Mouse (Mus musculus) granulocyte monocyte progenitor cell, adult 5-6 weeks (primary cell): ENCODE results near the gene Mpp3. TPM values are rescaled to one million over a fixed set of nuclear protein-coding genes. Genes with fewer than 3 reads are reported as not detected.

Source experiments
- ATAC-seq: replicated peaks from 2 replicates; pipeline ENCODE4 v1.8.0; 2016; ENCODE audit warnings: mild to moderate bottlenecking, moderate TSS enrichment, inconsistent platforms; ENCODE audit not compliant: poor library complexity, severe bottlenecking
- total RNA-seq, 2 experiments: library from RNA; stranded (forward) in 1 of 2; stranded (reverse) in 1 of 2; fragments of 200-712, 200-1000 nt in 1 of 2; fragments of >200 nt in 1 of 2; fragmentation: Nextera tagmentation in 1 of 2; gene quantifications; 2 replicates each; pipeline ENCODE4 v1.2.3; 2014 to 2017

The Mpp3 gene
- total RNA-seq, 2 experiments from 2014 or later: not detected

DNA sequence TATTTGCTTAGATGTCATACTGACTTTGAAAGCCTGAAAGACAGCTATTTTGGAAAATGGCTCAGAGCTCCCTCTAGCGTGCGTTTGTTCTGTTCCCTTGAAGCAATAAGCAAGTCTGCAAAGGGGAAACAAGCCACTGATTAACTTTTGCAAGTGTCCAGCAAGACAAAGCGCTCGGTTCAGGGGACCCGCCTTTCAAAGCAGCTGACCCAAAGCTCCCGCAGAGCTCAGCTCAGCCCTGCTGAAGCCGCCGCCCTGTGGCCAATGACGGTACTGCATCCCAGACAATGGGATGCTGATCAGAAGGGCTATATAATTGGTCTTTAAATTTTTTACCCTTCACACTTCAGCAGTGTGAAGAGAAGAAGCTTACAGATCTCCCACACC is 11.9 kb upstream of the Mpp3 start:
- ATAC-seq: peak; percentile 78

DNA sequence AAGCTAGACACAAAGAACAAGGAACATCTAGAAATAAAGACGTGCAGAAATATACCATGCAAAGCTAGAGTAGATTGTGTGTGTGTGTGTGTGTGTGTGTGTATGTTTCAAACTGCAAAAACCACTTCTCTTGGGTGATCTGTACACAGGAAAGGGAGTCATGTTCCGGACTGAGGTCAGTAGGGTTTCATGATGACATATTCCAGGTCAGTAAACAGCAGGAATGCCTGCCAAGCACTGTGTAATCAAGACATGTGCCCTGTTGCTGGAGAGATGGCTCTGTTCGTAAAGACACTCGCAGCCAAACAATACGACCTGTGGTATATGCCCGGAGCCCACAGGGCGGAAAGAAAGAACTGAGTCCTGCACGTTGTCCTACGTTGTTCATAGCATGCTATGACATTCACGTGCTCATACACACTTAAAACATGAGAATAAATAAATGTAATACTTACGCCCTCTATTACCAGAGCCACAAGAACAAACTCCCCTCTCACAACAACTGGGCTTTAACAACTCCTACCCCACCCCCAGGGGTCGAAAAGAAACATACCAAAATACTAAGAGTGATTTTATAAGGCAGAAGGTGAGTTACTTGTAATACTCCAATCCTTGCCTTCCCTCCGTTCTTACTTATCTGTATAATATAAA is 11.4 kb upstream of the Mpp3 start:
- no peak for ATAC-seq

DNA sequence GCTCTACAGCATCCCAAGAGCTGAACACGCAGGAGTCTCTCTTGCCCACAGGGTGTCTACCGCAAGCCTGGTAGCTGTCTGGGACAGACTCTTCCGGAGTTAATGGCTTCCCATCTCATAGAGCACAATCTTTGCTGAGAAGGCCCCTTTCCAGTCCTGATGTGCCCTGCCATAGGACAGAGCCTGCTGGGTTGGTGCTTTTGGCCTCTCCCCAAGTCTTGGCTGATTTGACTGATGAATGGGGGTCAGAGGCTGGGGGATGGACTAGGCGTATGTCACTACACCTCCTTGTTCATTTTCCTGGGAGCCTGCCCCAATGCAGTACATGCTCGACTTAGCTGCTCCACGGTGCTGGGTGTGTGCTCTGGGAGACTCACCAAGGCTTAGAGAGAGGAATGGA is 9.5 kb upstream of the Mpp3 start:
- ATAC-seq: no peak

DNA sequence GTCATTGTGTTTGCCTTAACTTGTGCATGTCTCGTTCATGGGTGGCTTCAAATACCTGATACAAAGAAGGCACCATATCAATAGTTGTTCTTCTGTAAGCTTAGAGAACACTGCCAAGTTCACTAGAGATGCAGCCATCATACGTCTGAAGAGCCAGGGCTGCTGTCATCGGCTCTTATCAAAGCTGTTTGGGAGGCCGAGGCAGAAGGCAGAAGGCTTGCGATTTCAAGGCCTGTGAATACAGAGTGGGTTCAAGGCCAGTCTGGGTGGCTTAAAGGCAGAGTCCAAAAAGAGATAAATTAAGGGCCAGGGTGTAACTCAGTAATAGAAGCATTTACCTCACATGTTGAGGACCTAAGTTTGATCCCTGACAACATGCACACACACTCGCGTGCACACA is 8.1 kb upstream of the Mpp3 start:
- ATAC-seq: no peak

DNA sequence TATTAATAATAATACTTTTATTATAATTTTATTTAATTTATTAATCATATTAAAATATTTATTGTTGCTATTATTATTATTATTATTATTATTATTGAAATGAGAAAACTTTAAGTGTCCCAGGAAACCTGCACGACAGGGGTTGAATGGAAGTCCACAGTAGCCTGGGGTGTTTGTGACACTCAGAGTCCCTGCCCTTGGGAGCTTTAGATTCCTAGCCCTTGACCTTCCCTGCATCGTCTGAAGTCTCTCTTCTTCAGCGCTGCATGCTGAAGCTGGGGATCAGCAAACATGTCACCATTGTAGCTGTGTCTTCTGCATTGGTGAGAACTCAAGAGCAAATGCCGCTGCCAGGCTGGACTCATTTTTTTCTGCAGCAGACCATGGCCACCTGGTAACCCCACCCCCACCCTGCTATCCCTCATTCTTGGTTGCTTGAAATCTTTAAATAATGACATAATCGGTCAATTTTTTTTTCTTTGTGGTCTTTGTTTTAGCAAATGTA is 7.2 kb upstream of the Mpp3 start:
- ATAC-seq: no peak

DNA sequence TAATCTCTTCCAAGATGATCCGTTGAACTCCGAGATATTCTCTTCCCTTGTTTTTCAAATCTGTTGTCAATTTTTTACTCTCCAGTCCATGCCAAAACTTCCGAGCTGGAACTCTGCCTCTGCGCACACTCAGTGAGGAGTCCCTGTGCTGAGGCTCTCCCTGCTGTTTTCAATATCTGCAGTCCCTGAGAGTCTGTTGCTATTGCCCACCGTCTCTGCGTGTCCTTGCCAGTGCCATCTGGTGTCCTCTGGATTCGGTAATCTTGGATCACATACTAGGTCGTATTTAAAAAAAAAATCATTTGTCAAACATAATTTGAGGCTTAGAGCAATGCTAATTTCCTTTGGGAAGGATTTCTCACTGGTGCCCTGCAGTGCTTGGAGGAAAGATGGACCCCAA is 6.6 kb upstream of the Mpp3 start:
- ATAC-seq: no peak

DNA sequence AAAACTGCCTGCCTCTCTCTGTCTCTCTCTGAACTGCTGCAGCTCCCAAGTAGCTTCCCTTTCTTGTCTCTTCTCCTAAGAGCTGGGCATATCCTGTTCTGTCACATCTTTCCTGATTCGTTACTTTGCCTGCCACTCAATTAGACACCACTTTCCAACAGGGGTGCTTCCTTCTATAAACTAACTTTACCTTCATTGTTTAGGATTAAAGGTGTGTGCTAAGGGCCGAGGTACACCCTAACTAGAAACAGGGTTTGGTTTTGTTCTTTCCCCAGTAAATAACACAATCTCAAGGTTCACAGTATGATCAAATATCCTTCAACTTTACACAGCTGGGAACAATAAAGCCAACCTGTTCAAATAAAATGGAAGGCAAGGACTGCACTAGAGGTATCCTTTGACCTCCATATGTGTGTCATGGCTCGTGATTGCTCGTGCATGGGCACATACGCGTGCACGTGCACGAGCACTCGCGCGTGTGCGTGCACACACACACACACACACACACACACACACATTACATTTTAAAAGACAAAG is 4.9 kb upstream of the Mpp3 start:
- ATAC-seq: no peak

DNA sequence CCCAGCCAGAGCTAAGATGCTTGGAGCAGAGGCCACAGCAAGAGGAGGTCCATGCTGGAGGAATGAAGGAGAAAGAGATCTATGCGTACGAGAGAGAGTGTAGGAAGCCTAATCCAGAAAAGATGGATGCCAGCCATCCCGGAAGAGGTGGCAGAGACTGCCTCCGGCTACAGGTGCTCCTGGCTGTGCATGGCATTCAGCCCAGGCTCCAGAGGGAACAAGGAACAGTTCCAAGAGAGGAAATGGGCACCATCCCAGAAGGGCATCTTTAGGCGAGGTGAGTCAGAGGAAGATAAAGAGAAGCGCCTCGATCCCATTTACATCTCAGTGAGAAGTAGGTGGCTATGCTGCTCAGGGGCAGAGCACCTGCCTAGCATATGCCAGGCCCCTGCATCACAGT is 2.9 kb upstream of the Mpp3 start:
- ATAC-seq: no peak

DNA sequence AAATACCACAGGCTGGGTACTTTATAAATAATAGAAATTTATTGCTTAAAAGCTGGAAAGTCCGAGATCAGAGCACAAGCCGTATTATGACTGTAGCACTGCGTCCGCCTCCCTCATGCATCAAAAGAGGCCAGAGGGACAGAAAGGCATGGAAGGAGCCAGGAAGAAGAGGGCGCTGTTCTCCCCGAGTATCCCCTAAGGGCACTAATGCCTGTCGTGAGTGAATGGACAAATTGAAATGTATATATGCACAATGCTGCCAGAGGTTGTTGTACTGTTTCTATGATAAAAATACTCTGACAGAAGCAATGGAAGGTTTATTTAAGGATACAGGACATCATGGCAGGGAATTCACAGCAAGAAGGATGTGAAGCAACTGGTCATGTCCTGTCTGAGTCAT is 1.7 kb upstream of the Mpp3 start:
- ATAC-seq: no peak

DNA sequence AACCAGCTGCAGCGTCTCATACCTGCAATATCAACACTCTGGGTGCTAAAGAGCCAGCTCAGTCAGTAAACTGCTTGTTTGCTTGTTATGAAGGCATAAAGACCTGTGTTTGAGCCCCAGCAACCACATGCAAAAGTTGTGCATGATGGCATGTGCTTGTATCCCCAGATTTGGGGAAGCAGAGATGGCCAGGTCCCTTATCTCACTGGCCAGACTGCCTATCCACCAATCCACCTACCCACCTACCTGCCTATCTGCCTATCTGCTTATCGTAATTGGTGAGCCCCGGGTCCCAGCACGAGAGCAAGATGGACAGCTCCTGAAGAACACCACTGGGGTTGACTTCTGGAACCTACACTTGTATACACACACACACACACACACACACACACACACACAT is 1.0 kb upstream of the Mpp3 start:
- ATAC-seq: no peak

DNA sequence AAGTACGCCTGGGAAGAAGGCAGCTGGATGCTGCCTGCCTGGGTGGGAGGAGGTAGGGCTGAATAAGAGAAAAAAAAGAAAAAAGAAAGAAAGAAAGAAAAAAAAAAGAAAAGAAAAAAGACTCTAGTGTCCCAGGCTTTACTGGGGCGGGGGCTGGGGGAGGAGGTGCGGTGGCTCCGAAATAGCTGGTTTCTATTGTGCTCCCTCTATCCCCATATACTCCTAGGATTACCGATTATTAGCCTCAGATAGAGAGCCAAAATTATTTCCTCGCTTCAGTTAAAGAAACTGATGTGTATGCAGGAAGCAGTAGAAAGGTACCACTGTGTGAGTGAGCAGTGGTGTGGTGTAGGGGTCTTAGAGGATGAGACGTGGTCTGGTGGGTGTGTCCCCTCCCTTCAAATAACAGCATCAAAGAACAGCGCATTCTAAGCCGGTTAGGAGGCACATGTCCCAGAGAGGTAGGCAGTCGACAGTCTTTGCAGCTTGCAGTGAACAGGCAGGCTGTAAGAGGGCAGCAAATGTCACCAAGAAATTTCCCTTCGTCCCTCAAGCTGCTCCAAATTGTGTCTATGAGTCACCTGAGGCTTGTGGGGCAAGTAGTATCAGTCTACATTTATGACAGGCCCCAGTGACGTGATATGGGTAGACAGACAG is 772 bp downstream of the Mpp3 start:
- no peak for ATAC-seq

DNA sequence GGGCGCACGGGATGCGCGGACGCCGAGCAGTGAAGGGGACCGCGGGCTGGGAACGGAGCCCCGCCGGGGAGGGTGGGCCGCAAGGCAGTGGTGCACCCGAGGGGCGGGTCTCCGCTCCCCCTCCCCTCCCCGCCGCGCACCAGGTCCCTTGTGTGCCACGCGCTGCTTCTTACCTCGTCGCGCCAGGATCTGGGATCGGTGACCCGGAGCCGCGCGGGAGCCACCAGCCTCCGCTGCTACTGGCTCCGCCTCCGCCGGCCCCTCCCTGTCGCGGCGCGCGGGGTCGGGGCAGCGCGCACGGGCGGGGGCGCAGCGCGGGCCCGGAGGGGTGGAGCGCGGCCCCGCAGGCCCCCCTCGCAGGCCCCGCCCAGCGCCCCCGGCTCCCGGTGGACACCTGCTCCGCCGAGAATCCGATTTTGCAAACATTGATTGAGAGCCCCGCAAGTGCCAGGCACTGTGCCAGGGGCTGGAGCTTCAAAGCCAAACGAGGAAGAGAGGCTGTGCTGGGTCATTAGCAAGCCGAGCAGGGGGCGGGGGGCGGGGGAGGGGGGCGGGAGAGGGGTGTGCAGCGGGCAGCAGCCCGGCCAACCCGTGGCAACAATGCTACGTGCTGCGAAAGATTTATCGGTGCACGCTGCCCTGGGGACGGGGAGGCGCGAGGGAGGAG is 1.4 kb downstream of the Mpp3 start:
- ATAC-seq: peak; percentile 52

DNA sequence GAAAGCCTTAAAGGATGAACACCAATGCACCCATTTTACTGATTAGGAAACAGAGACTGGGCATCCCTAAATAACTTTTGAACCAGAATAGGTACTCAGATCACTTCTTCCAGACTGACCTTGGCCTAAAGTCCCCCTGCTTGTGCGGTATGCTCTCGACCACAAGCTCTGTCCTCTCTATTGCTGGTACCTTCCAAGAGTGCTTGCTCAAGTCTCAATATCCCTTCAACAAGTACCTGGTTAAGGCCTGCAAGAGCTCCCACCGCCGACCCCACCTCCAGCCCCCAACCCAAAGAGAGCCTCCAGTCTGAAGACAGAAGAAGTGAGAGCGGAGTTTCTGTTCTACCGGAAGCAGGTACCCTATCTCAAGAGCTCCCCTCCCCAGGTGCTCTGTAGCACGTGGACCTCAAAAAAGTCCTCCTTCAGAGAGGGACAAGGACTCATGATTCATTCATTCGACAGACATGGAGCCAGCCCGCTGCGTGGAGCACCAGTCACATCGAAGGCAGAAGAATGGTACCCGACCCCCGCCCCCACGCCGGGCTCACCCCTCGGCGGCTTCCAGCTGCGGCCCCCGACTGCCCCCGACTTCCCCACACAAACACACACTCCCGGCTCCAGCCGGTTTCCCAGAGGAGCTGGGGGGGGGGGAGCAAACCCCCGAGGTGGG is 2.1 kb downstream of the Mpp3 start:
- ATAC-seq: no peak

DNA sequence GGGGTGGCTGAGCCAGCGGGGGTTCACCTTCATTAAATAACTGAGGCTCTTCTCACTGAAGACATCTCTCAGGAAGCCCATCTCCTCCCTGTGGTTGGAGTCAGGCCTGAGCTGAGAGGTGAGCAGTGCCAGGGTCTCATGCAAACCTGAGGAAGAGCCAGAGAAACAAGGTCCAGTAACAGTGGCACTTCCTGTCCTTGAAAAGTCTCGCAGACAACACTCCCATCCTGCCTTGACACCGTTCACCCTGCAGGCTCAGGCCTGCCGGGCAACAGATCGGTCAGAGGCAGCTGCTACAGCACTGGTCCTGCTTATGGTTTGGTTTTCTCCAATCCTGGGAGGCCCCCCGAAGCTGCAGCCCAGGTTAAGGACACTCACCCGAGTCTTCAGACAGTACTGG is 2.9 kb downstream of the Mpp3 start:
- no peak for ATAC-seq

DNA sequence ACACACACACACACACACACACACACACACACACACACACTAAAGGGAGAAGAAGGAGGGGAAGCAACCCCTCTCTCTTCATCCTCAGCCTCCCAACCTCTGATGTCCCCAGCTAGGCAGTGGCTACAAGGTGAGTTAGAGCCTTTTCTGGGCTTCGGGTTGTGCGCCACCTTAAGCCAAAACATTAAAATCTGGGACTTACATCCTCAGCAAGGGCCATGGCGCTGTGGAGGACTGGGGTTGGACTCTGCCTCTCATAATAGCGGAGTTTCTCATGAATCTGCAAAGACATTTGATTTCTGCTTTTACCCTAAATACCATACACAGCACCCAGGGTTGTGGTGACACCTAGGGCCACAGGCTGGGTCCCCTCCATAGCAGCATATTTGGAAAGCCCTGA is 3.4 kb downstream of the Mpp3 start:
- ATAC-seq: no peak

DNA sequence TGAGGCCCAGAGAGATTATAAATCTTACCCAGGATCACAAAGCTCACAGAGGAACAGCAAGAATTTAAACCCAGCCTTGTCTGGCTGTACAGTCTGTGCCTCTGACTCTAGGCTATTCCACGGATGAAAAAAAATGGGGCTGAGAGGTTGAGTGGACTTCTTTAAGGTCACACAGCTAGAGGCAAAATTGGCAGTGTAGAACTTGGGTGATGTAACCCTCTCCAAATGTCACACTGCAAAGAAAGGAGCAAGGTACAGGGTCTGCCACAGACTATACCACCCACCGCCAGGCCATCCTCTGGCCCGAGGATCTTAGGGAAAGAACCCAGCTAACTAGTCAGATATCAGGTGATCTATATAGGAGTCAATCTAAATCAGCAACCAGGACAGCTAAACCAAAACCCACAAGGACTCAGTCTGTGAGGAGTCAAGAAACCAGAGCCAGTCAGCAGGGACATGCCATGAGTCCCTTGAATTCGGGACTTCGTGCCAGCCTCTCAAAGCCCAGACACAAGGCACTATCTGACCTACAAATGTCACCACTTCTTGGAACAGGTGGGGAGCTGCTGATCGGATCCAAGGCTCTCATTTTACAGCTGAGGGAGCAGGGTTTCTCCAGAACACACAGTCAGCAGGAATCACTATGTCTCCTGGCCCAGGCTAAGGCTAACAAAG is 4.0 kb downstream of the Mpp3 start:
- ATAC-seq: no peak

DNA sequence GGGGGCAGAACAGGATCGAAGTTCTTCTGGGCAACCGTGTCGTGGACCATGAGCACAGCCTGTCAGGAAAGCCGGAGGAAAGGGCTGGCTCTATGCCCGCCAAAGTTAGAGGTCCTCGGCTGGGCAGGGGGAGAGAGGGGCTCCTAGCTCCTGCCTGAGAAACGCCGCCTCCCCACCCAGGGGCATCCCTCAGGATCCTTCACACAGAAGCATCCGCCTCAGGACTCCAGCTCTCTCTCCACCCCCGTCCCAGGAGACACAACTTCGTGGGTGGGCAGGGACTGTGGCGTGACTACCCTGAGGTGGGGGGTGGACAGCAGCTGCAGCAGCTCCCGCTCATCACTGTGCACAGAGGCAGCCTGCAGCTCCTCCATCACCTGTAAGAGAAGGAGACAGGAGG is 4.9 kb downstream of the Mpp3 start:
- no peak for ATAC-seq

DNA sequence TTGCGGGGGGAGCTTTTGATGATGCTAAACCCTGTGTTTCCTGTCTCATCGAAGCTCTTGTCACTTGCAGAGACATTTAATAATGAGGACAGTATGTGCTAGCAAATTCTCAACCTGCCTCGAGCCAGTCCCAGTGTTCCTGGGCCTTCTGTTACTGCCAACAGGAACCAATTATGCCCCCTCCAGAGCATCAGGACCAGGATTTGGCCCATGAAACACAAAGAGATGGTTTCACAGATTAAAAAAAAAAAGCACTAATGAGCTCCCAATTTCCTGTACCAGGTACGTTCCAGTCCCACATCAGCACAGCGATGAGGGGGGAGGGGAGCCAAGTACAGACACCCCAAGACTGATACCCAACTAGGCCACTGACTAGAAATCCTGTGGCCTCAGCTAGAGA is 7.1 kb downstream of the Mpp3 start:
- ATAC-seq: no peak

DNA sequence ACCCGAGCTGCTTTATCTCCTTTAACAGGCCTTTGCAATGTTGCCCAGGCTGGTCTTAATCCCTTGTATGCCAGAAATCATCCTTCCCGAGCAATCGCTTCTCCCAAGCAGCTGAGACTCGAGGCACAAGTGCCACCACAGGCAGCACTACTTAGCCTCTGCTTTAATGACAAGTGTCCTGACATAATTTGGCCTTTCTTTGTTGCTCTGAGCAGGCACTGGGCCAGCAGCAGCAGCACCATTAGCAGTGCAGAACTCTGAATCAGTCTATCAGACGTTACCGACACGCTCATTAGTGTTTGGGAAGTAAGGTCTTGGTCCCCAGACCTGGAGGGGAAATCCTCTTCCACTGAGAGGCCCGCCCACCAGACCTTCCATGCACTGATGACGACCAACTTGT is 8.5 kb downstream of the Mpp3 start:
- no peak for ATAC-seq

DNA sequence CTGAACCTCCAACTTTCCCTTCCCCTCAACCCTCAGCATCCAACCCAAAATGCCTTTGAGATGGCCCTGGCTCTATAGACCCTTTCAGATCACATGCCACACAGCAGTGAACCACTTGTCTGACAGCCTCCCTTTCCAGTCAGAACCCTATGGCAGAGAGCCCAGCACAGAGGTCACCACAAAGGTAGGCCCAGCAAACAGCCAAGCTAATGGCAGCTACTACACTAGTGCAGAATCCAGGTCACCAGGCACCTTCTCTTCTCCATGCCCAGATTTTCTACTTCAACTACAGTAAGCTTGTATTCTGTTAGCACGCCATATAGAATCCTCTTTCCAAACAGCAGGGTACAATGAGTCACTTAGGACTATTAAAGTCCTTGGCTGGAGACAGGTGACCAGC is 12.1 kb downstream of the Mpp3 start:
- no peak for ATAC-seq

DNA sequence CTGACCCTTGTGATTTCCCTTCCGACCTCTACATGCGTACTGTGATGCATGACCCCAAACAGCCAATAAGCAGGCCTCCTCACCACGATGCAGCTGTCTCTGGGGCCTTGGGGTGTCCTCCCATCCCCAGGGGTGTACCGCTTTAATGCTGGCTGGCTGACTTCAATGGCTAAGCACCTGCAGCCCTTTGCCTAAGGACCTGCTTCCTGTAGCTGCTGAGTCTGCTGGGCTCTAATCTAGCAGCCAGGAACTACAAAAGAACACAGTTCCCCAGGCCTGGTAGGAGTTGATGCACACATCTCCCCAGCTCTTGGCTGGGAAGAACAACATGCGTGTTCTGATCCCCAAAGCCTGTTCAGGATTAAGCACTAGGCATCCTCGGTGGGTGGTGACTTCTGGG is 12.8 kb downstream of the Mpp3 start:
- no peak for ATAC-seq
